Mouse (Mus musculus) lung, postnatal 10 days (tissue): Measurements from ENCODE around the gene Eddm3b.
"Not testable (repeated sequence)": the region's sequence is repeated elsewhere in the genome, so short reads cannot be mapped to it uniquely, and the experiment has no call there.

Source experiments
- DNase-seq: peaks from one replicate; pipeline ENCODE4 v3.0.0; 2021

Eddm3b gene

GRCm38 (mm10) chr14:51145521-51145920 is 31.3 kb downstream of the Eddm3b start:
- no peak for DNase-seq

DNA sequence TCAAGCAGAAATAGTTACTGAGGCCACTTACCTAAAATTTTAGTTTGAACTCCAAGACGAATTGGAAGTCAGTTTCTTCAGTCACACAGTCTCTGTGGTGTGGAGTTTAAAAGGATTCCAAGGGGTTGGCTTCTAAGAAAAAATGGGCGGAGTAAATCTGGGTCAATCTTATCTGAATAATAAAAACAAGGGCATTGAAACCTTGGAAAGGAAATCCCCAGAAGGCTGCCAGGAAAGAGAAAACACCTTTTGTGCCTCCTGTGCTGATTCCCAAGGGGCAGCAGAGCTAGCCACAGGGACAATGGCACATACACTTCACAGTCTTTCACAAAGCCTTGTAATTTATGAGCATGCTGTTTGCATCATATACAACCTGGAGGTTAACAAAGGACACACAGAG is 32.5 kb downstream of the Eddm3b start, which contains the start of gene Rnase1:
Gene Rnase1, minus strand, starts transcription at position 101 of the 400 bp plus-strand sequence.
- DNase-seq = no peak

- DNase-seq = no peak
Observed at GRCm38 (mm10) chr14:51148006-51148405, 33.8 kb downstream of the Eddm3b start.

GRCm38 (mm10) chr14:51149164-51149563 is 34.9 kb downstream of the Eddm3b start:
- no peak for DNase-seq

DNA sequence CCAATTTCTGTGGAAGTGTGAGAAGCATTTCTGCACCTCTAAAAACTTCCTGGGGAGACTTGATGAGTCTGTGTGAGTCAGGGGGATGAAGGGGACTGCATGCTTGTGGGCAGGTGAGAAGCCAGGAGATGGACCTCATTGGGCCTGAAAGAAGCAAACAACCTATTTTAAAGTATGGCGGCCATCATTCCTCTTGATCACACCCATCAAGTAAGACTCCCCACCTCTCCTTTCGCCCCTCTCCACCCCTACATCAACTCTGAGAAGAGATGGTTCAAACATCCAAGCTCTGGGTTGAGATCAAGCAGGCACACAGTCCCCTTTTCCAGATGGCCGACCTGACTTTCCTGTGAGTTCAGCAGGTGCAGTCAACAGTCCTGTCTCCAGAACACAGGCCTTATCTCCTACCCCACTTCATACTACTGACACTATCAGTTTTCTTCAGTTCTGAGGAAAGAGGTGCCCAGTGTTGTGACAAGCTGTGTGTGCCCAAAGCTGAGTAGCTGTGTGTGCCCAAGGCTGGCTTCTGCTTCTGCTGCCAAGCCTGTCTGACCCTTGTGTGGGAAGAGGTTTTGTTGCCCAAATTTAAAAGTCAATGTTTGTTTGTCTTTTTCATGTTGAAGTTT is 36.1 kb downstream of the Eddm3b start:
- no peak for DNase-seq

DNA sequence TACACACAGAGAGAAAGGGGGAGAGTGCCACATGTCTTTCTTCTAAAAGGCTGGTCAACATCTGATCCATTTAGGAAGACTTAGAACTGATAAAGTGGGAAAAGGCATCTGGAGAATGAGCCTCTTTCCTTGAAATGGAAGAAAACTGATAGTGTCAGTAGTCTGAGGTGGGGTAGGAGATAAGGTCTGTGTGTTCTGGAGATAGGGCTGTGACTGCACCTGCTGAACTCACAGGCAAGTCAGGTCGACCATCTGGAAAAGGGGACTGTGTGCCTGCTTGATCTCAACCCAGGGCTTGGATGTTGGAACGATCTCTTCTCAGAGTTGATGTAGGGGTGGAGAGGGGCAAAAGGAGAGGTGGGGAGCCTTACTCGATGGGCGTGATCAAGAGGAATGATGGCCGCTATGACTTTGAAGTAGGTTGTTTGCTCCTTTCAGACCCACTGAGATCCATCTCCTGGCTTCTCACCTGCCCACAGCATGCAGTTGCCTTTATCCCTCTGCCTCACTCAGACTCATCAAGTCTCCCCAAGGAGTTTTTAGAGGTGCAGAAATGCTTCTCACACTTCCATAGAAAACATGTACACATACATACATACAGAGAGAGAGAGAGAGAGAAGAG is 38.1 kb downstream of the Eddm3b start:
- DNase-seq = no peak

GRCm38 (mm10) chr14:51156056-51156735 is 42.0 kb downstream of the Eddm3b start:
- no peak for DNase-seq

DNA sequence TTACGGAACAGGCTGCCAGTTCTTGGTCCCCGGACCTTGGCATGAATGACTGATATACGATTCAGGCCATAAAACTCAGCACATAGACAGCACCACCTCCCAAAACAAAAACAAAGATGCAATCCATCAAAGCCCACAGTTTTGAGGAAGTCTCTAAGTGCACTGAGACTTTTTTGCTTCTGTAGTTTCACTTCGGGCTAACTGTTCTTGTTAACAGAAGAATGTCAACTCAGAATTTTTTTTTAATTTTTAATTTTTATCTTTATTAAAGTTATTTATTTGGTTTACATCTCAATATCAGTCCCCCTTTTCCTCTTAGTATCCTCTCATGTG is 42.5 kb downstream of the Eddm3b start:
- no peak for DNase-seq

DNA sequence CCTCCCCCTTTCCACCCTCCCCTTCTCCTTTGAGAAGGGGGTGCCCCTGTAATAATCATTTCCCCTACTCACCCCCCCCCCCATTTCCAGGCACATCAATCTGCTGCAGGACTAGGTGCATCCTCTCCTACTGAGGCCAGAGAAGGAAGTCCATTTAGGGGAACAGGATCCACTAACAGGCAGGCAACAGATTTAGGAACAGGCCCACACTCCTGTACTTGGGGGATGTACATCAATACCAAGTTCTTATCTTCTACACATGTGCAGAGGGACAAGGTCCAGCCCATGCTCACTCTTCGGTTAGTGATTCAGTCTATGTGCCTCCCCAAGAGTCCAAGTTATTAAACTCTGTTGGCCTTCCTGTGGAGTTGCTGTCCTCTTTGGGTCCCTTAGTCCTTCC is 42.8 kb downstream of the Eddm3b start:
- no peak for DNase-seq

DNA sequence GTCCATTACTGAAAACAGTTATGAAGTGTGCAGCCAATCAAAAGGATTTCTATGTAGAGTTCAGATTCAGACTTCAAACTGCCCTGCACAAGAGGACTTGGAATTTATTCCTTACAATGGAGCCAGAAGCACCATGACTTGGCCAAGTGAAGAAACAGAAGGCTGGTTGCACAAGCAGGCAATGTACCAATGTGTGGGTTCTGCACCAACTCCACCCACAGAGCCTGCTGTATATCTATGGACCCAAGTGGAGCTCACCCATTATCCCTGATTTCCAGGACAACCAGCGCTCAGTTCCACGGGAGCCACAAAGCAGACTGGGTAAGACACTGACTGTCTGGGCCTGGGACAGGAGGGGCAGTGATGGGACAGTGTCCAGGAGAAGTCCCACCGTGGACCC is 47.8 kb downstream of the Eddm3b start, which contains the start of gene Rnase2b:
Gene Rnase2b, plus strand, starts transcription at position 285 of the 400 bp plus-strand sequence.
- not testable (repeated sequence) for DNase-seq

DNA sequence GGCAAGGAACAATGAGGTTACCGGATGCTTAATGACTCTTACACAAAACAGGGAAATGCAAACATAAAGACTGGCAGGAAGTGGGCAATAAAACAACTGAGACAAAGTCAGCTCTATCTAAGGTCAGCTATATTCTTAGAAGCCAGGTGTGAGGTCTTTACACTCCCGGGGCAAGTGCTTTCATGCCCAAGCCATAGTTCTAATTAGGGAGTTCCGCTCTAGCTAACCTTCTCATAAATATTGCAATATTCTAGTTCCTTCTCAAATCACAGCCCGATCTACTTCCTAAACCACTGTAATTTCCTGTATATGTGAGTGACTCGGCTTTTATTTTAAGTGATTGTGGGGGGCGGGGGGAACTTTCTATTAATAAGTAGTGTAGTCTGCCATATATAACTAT is 49.1 kb downstream of the Eddm3b start:
- DNase-seq = not testable (repeated sequence)

DNA sequence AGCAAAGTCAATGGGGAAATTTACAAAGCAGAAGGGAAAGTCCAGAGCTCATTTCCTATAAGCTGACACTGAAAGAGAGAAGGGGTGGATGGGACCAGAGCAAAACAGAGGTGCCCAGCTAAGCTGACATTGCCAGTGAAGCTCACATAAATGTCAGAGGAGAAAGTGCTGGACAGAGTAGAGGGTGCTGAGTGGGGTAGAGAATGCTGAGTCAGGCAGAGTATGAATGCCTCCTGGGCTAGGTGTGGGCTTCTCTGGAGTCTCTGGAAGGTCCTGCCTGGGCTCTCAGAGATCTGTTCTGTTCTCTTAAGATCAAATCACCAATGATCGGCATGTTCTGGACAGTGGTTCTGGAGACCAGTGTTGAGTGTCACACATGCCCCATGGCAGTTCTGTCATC is 51.2 kb downstream of the Eddm3b start:
- DNase-seq = no peak

GRCm38 (mm10) chr14:51166068-51166467 is 51.8 kb downstream of the Eddm3b start:
- no peak for DNase-seq
